Mouse (Mus musculus): ENCODE results near the gene Exoc2.

GRCm38 (mm10) chr13:30901387-30902041 is 72.4 kb downstream of the Exoc2 start:
- TF ChIP-seq EP300 (optimal IDR thresholded peaks at IDR 0.05): no peak
- TF ChIP-seq CTCF (IDR thresholded peaks at IDR 0.05; ENCODE audit: low read depth): peak; percentile 72
